Mouse (Mus musculus): ENCODE measurements at regions not wholly inside any gene's neighbourhood (a gene's known extent, or its start where the extent isn't known, plus 50 kb on each side); places are given as distances from the start of the nearest gene placed in this dataset.

- no peak for DNase-seq (ENCODE audit: low spot score in 2 of 2)
Measured at GRCm38 (mm10) chr7:69578958-69579810, 787.4 kb downstream of the Nr2f2 start.

- DNase-seq (ENCODE audit: low spot score in 2 of 2) = no peak
Measured at GRCm38 (mm10) chr7:69577754-69578153, 788.8 kb downstream of the Nr2f2 start.

- no peak for DNase-seq (ENCODE audit: low spot score in 2 of 2)
Measured at GRCm38 (mm10) chr7:69576596-69576995, 789.9 kb downstream of the Nr2f2 start.

GRCm38 (mm10) chr7:69573730-69574129, 792.8 kb downstream of the Nr2f2 start:
- peak in 1 of 2 experiments; percentile 17 for DNase-seq (ENCODE audit: low spot score in 2 of 2)

- DNase-seq (ENCODE audit: low spot score in 2 of 2) = no peak
Measured at GRCm38 (mm10) chr7:69572626-69573394, 793.7 kb downstream of the Nr2f2 start.

GRCm38 (mm10) chr7:69566949-69567348, 799.6 kb downstream of the Nr2f2 start:
- no peak for DNase-seq (ENCODE audit: low spot score in 2 of 2)

GRCm38 (mm10) chr7:69564432-69564831, 802.1 kb downstream of the Nr2f2 start:
- DNase-seq (ENCODE audit: low spot score in 2 of 2) = no peak

GRCm38 (mm10) chr7:69554776-69555175, 805.7 kb upstream of the Arrdc4 start:
- no peak for DNase-seq (ENCODE audit: low spot score in 2 of 2)

- DNase-seq (ENCODE audit: low spot score in 2 of 2) = no peak
Measured at GRCm38 (mm10) chr7:69553981-69554380, 804.9 kb upstream of the Arrdc4 start.

GRCm38 (mm10) chr7:69536072-69536471, 787.0 kb upstream of the Arrdc4 start:
- no peak for DNase-seq (ENCODE audit: low spot score in 2 of 2)

GRCm38 (mm10) chr7:69513966-69514365, 764.9 kb upstream of the Arrdc4 start:
- DNase-seq (ENCODE audit: low spot score in 2 of 2) = no peak

- DNase-seq (ENCODE audit: low spot score in 2 of 2) = no peak
Measured at GRCm38 (mm10) chr7:69510389-69510788, 761.3 kb upstream of the Arrdc4 start.

GRCm38 (mm10) chr7:69493062-69493930, 744.3 kb upstream of the Arrdc4 start:
- peak; percentile 7 to 20 for DNase-seq (ENCODE audit: low spot score in 2 of 2)

GRCm38 (mm10) chr7:69490566-69491466, 741.8 kb upstream of the Arrdc4 start:
- peak; percentile 86 to 87 for DNase-seq (ENCODE audit: low spot score in 2 of 2)

GRCm38 (mm10) chr7:69488630-69489029, 739.6 kb upstream of the Arrdc4 start:
- DNase-seq (ENCODE audit: low spot score in 2 of 2) = peak; percentile 19 to 35

- no peak for DNase-seq (ENCODE audit: low spot score in 2 of 2)
Measured at GRCm38 (mm10) chr7:69487111-69487510, 738.1 kb upstream of the Arrdc4 start.

- no peak for DNase-seq (ENCODE audit: low spot score in 2 of 2)
Measured at GRCm38 (mm10) chr7:69484552-69484951, 735.5 kb upstream of the Arrdc4 start.

Measured in layer of hippocampus, postnatal 10 days (tissue).